Mouse (Mus musculus) intestine, embryonic 14.5 days (tissue): ENCODE measurements at regions not wholly inside any gene's neighbourhood (a gene's known extent, or its start where the extent isn't known, plus 50 kb on each side); places are given as distances from the start of the nearest gene placed in this dataset.

Experiments used
- ATAC-seq: fragments of 200-750 bp; cut with Nextera tagmentation; replicated peaks from 2 replicates; pipeline ENCODE4 v1.8.0; 2017; ENCODE audit warnings: low read depth, moderate number of reproducible peaks, moderate TSS enrichment, moderate library complexity; ENCODE audit not compliant: low FRiP score, low TSS enrichment
- DNase-seq: peaks from one replicate; pipeline ENCODE4 v3.0.0-alpha.2; 2018; ENCODE audit warnings: low spot score
- H3K27ac ChIP-seq: fragments of 300-500 bp; sonication (generic); 2 replicates; pipeline ENCODE4 v1.5.1; 2014; ENCODE audit warnings: low read depth, mild to moderate bottlenecking, control low read depth
- H3K27me3 ChIP-seq: fragments of 300-500 bp; sonication (generic); replicated peaks from 2 replicates; pipeline ENCODE4 v1.6.1; 2014; ENCODE audit warnings: low read length, control low read depth; ENCODE audit not compliant: control insufficient read depth, insufficient read depth
- H3K36me3 ChIP-seq: fragments of 300-500 bp; sonication (generic); 2 replicates; pipeline ENCODE4 v1.6.1; 2014; ENCODE audit warnings: low read length, control low read depth; ENCODE audit not compliant: control insufficient read depth, insufficient read depth
- H3K4me1 ChIP-seq: fragments of 300-500 bp; sonication (generic); replicated peaks from 2 replicates; pipeline ENCODE4 v1.6.1; 2014; ENCODE audit warnings: low read length, control low read depth, mixed read lengths; ENCODE audit not compliant: control insufficient read depth, insufficient read depth
- H3K4me2 ChIP-seq: fragments of 300-500 bp; sonication (generic); 2 replicates; pipeline ENCODE4 v1.6.1; 2014; ENCODE audit warnings: low read length
- H3K4me3 ChIP-seq: fragments of 300-500 bp; sonication (generic); 2 replicates; pipeline ENCODE4 v1.5.1; 2014; ENCODE audit warnings: low read depth, low read length, control low read depth, mixed read lengths
- H3K9ac ChIP-seq: fragments of 300-500 bp; sonication (generic); 2 replicates; pipeline ENCODE4 v1.6.1; 2014; ENCODE audit warnings: mild to moderate bottlenecking, low read length
- H3K9me3 ChIP-seq: fragments of 300-500 bp; sonication (generic); 2 replicates; pipeline ENCODE4 v1.6.1; 2016; ENCODE audit warnings: low read length, control low read depth; ENCODE audit not compliant: control insufficient read depth
- whole genome bisulfite sequencing: fragments of 180-500 bp; shearing (Covaris S2); extraction: QIAGEN DNeasy Blood & Tissue Kit; methylation state at CpG from one replicate; pipeline ENCODE4 v1.1.7; 2014; 5-methylcytosine and 5-hydroxymethylcytosine counted together

GRCm38 (mm10) chr11:111947671-111948070, 834.4 kb upstream of the Sox9 start:
- 86% methylated on average over 6 of the region's 6 CpGs for WGBS
- no peak overlapping the region for H3K27ac ChIP-seq
- H3K27me3 ChIP-seq: no peaks in the 10 kb centered on the region
- DNase-seq (no peak), ATAC-seq (no peak)
- H3K9ac ChIP-seq: no peak overlapping the region
- no peaks in the 10 kb centered on the region for H3K4me1 ChIP-seq
- H3K4me2 ChIP-seq: no peak overlapping the region
- no peak overlapping the region for H3K4me3 ChIP-seq
- H3K36me3 ChIP-seq: no peaks in the 10 kb centered on the region
- H3K9me3 ChIP-seq: no peaks in the 10 kb centered on the region

GRCm38 (mm10) chr11:111953421-111953820, 828.6 kb upstream of the Sox9 start:
- no peaks in the 10 kb centered on the region for H3K9me3 ChIP-seq
- 81% methylated on average over 5 of the region's 5 CpGs for WGBS
- no peak for DNase-seq
- no peaks in the 10 kb centered on the region for H3K4me1 ChIP-seq
- no peaks in the 10 kb centered on the region for H3K36me3 ChIP-seq
- H3K9ac ChIP-seq: no peak overlapping the region
- H3K27me3 ChIP-seq: no peaks in the 10 kb centered on the region
- H3K27ac ChIP-seq: no peak overlapping the region
- ATAC-seq: no peak
- no peak overlapping the region for H3K4me2 ChIP-seq
- H3K4me3 ChIP-seq: no peak overlapping the region

- DNase-seq: no peak
- Histone ChIP-seq H3K4me3 (no peak overlapping the region), H3K4me2 (no peak overlapping the region), H3K27me3 (no peaks in the 10 kb centered on the region), H3K36me3 (no peaks in the 10 kb centered on the region), H3K9ac (no peak overlapping the region), H3K27ac (no peak overlapping the region), H3K9me3 (no peaks in the 10 kb centered on the region), H3K4me1 (no peaks in the 10 kb centered on the region)
- WGBS: 53% methylated on average over 5 of the region's 5 CpGs
- ATAC-seq: no peak
These were observed 824.2 kb upstream of the Sox9 start for GRCm38 (mm10) chr11:111957721-111958287.

- no peak for DNase-seq
- H3K4me2 ChIP-seq: no peak overlapping the region
- no peak overlapping the region for H3K4me3 ChIP-seq
- H3K27me3 ChIP-seq: no peaks in the 10 kb centered on the region
- no peaks in the 10 kb centered on the region for H3K36me3 ChIP-seq
- 62% methylated on average over 10 of the region's 10 CpGs for WGBS
- no peak overlapping the region for H3K9ac ChIP-seq
- no peak overlapping the region for H3K27ac ChIP-seq
- ATAC-seq: no peak
- no peaks in the 10 kb centered on the region for H3K9me3 ChIP-seq
- H3K4me1 ChIP-seq: no peaks in the 10 kb centered on the region
These were observed 820.8 kb upstream of the Sox9 start for GRCm38 (mm10) chr11:111961047-111961837.

- no peak for ATAC-seq
- no peak overlapping the region for H3K27ac ChIP-seq
- DNase-seq: no peak
- no peaks in the 10 kb centered on the region for H3K36me3 ChIP-seq
- no peaks in the 10 kb centered on the region for H3K9me3 ChIP-seq
- WGBS: 39% methylated on average over 2 of the region's 2 CpGs
- H3K9ac ChIP-seq: no peak overlapping the region
- no peak overlapping the region for H3K4me3 ChIP-seq
- no peak overlapping the region for H3K4me2 ChIP-seq
- no peaks in the 10 kb centered on the region for H3K4me1 ChIP-seq
- H3K27me3 ChIP-seq: no peaks in the 10 kb centered on the region
These were observed 820.2 kb upstream of the Sox9 start for GRCm38 (mm10) chr11:111961846-111962245.

- H3K27me3 ChIP-seq: no peaks in the 10 kb centered on the region
- DNase-seq: no peak
- no peak overlapping the region for H3K4me3 ChIP-seq
- H3K27ac ChIP-seq: no peak overlapping the region
- no peak overlapping the region for H3K4me2 ChIP-seq
- no peaks in the 10 kb centered on the region for H3K36me3 ChIP-seq
- H3K4me1 ChIP-seq: no peaks in the 10 kb centered on the region
- H3K9ac ChIP-seq: no peak overlapping the region
- 81% methylated on average over 6 of the region's 6 CpGs for WGBS
- ATAC-seq: no peak
- H3K9me3 ChIP-seq: no peaks in the 10 kb centered on the region
These were observed 818.0 kb upstream of the Sox9 start for GRCm38 (mm10) chr11:111964066-111964465.

- no peak overlapping the region for H3K27ac ChIP-seq
- H3K36me3 ChIP-seq: no peaks in the 10 kb centered on the region
- ATAC-seq (no peak), DNase-seq (no peak)
- no peaks in the 10 kb centered on the region for H3K27me3 ChIP-seq
- no peak overlapping the region for H3K9ac ChIP-seq
- H3K9me3 ChIP-seq: no peaks in the 10 kb centered on the region
- 90% methylated on average over 3 of the region's 3 CpGs for WGBS
- no peak overlapping the region for H3K4me3 ChIP-seq
- no peaks in the 10 kb centered on the region for H3K4me1 ChIP-seq
- H3K4me2 ChIP-seq: no peak overlapping the region
These were observed 815.6 kb upstream of the Sox9 start for GRCm38 (mm10) chr11:111966401-111966800.

GRCm38 (mm10) chr11:111971001-111971400, 811.0 kb upstream of the Sox9 start:
- H3K4me3 ChIP-seq: no peak overlapping the region
- H3K27ac ChIP-seq: no peak overlapping the region
- no peak for ATAC-seq
- no peak overlapping the region for H3K9ac ChIP-seq
- no peak overlapping the region for H3K4me2 ChIP-seq
- H3K4me1 ChIP-seq: no peaks in the 10 kb centered on the region
- H3K27me3 ChIP-seq: no peaks in the 10 kb centered on the region
- H3K9me3 ChIP-seq: no peaks in the 10 kb centered on the region
- H3K36me3 ChIP-seq: no peaks in the 10 kb centered on the region
- DNase-seq: no peak
- 74% methylated on average over 4 of the region's 4 CpGs for WGBS

GRCm38 (mm10) chr11:111978667-111979066, 803.4 kb upstream of the Sox9 start:
- Histone ChIP-seq H3K27ac (no peak overlapping the region), H3K4me3 (no peak overlapping the region), H3K4me2 (no peak overlapping the region), H3K36me3 (no peaks in the 10 kb centered on the region), H3K9me3 (no peaks in the 10 kb centered on the region), H3K4me1 (no peaks in the 10 kb centered on the region), H3K27me3 (no peaks in the 10 kb centered on the region), H3K9ac (no peak overlapping the region)
- 78% methylated on average over 4 of the region's 4 CpGs for WGBS
- DNase-seq (no peak), ATAC-seq (no peak)
